Mouse (Mus musculus): Measurements from ENCODE around the gene Stx11. TPM values are rescaled to one million over a fixed set of nuclear protein-coding genes. Genes with fewer than 3 reads are reported as not detected.

Stx11 gene
- polyA plus RNA-seq (2015; fragmentation: Nextera tagmentation; extraction: Ambion mirVana) = 12.5 and 13.6 TPM in 2 replicates

- Histone ChIP-seq H3K4me2 (peak within 1 kb of the TSS; percentile 85), H3K27ac (peak within 1 kb of the TSS; percentile 82), H3K27me3 (no peaks in the 10 kb centered on the region), H3K4me3 (replicated peaks) (peak within 1 kb of the TSS; percentile 84), H3K4me1 (replicated peaks) (peaks cover 34% of the 10 kb centered on the region), H3K36me3 (0 out of 2 replicates have a peak, but pooled peaks cover 4% of the 10 kb centered on the region), H3K9ac (peak within 1 kb of the TSS; percentile 82), H3K9me3 (replicated peaks) (no peaks in the 10 kb centered on the region)
- WGBS (ENCODE audit: insufficient replicate concordance) = 4% methylated on average over 56 of the region's 56 CpGs
- peak; percentile 79 for DNase-seq
- peak; percentile 92 for ATAC-seq (ENCODE audit: low read depth)
Measured at GRCm38 (mm10) chr10:12964151-12965075, at the start of gene Stx11. Gene Stx11, minus strand, starts transcription at chr10:12964298.

- Histone ChIP-seq H3K9ac (peak overlapping the region; percentile 87), H3K9me3 (replicated peaks) (no peaks in the 10 kb centered on the region), H3K27me3 (no peaks in the 10 kb centered on the region), H3K4me1 (replicated peaks) (peaks cover 38% of the 10 kb centered on the region), H3K36me3 (peaks cover 13% of the 10 kb centered on the region), H3K27ac (peak overlapping the region; percentile 53; the same call in 1 of the 2 replicates), H3K4me3 (replicated peaks) (peak overlapping the region; percentile 94), H3K4me2 (peak overlapping the region; percentile 84)
- DNase-seq (no peak), ATAC-seq (ENCODE audit: low read depth) (peak; percentile 40)
- WGBS (ENCODE audit: insufficient replicate concordance) = under 1% methylated on average over 29 of the region's 29 CpGs
Measured at GRCm38 (mm10) chr10:13008737-13009121, 44.6 kb upstream of the Stx11 start.

GRCm38 (mm10) chr10:13007876-13008736 lies 44.0 kb upstream of the Stx11 start:
- Histone ChIP-seq H3K9ac (peak overlapping the region; percentile 87), H3K9me3 (replicated peaks) (no peaks in the 10 kb centered on the region), H3K4me1 (replicated peaks) (peaks cover 33% of the 10 kb centered on the region), H3K36me3 (peaks cover 13% of the 10 kb centered on the region), H3K27ac (peak overlapping the region; percentile 77), H3K27me3 (no peaks in the 10 kb centered on the region), H3K4me2 (peak overlapping the region; percentile 84), H3K4me3 (replicated peaks) (peak overlapping the region; percentile 94)
- peak; percentile 100 for ATAC-seq (ENCODE audit: low read depth)
- 1% methylated on average over 52 of the region's 52 CpGs for WGBS (ENCODE audit: insufficient replicate concordance)
- peak; percentile 92 for DNase-seq

- H3K4me2 ChIP-seq = no peak within 1 kb of the TSS
- WGBS (ENCODE audit: insufficient replicate concordance) = 66% methylated on average over 3 of the region's 3 CpGs
- H3K27ac ChIP-seq = no peak within 1 kb of the TSS
- H3K9me3 ChIP-seq (replicated peaks) = no peaks in the 10 kb centered on the region
- ATAC-seq (ENCODE audit: low read depth) (no peak), DNase-seq (no peak)
- no peak within 1 kb of the TSS for H3K4me3 ChIP-seq (replicated peaks)
- peaks cover 4% of the 10 kb centered on the region; the same call in 1 of the 2 replicates for H3K36me3 ChIP-seq
- H3K4me1 ChIP-seq (replicated peaks) = peaks cover 19% of the 10 kb centered on the region
- no peaks in the 10 kb centered on the region for H3K27me3 ChIP-seq
- no peak within 1 kb of the TSS for H3K9ac ChIP-seq
Measured at GRCm38 (mm10) chr10:13005043-13005442, 40.9 kb upstream of the Stx11 start, which contains the start of gene Sf3b5. Gene Sf3b5, plus strand, starts transcription at chr10:13005343.

- Histone ChIP-seq H3K27me3 (no peaks in the 10 kb centered on the region), H3K27ac (no peak overlapping the region), H3K4me1 (replicated peaks) (peaks cover 11% of the 10 kb centered on the region; the same call in 1 of the 2 replicates), H3K9me3 (replicated peaks) (no peaks in the 10 kb centered on the region), H3K36me3 (no peaks in the 10 kb centered on the region), H3K4me3 (replicated peaks) (no peak overlapping the region), H3K4me2 (peak overlapping the region; percentile 21), H3K9ac (no peak overlapping the region)
- DNase-seq = peak; percentile 64
- WGBS (ENCODE audit: insufficient replicate concordance) = 40% methylated on average over 17 of the region's 17 CpGs
- peak; percentile 70 for ATAC-seq (ENCODE audit: low read depth)
Measured at GRCm38 (mm10) chr10:12996736-12997477, 32.8 kb upstream of the Stx11 start.

- peak; percentile 65; the same call in 1 of the 2 replicates for ATAC-seq (ENCODE audit: low read depth)
- H3K36me3 ChIP-seq = no peaks in the 10 kb centered on the region
- whole genome bisulfite sequencing (ENCODE audit: insufficient replicate concordance) = 62% methylated on average over 25 of the region's 25 CpGs
Measured at GRCm38 (mm10) chr10:12993411-12994039, 29.4 kb upstream of the Stx11 start.

GRCm38 (mm10) chr10:12991953-12992352 lies 27.9 kb upstream of the Stx11 start:
- DNase-seq (no peak), ATAC-seq (ENCODE audit: low read depth) (peak; percentile 26; the same call in 1 of the 2 replicates)
- H3K36me3 ChIP-seq = no peaks in the 10 kb centered on the region
- H3K4me2 ChIP-seq = no peak overlapping the region
- H3K4me3 ChIP-seq (replicated peaks) = no peak overlapping the region
- H3K27me3 ChIP-seq = no peaks in the 10 kb centered on the region
- H3K4me1 ChIP-seq (replicated peaks) = peaks cover 25% of the 10 kb centered on the region
- no peaks in the 10 kb centered on the region for H3K9me3 ChIP-seq (replicated peaks)
- H3K9ac ChIP-seq = no peak overlapping the region
- H3K27ac ChIP-seq = no peak overlapping the region
- WGBS (ENCODE audit: insufficient replicate concordance) = 64% methylated on average over 5 of the region's 5 CpGs

More at GRCm38 (mm10) chr10:12993411-12994039, 29.4 kb upstream of the Stx11 start:
- Histone ChIP-seq H3K27me3 (no peaks in the 10 kb centered on the region), H3K4me1 (replicated peaks) (peaks cover 11% of the 10 kb centered on the region; the same call in 1 of the 2 replicates), H3K9me3 (replicated peaks) (no peaks in the 10 kb centered on the region), H3K9ac (no peak overlapping the region), H3K27ac (no peak overlapping the region), H3K4me2 (0 out of 2 replicates have a peak overlapping the region, but pooled peaks have one; percentile 19), H3K4me3 (replicated peaks) (no peak overlapping the region)
- DNase-seq = no peak

GRCm38 (mm10) chr10:12986943-12987342 lies 22.8 kb upstream of the Stx11 start:
- DNase-seq (no peak), ATAC-seq (ENCODE audit: low read depth) (peak; percentile 60)
- 0 out of 2 replicates have a peak overlapping the region, but pooled peaks have one; percentile 35 for H3K27ac ChIP-seq
- H3K9ac ChIP-seq = 0 out of 2 replicates have a peak overlapping the region, but pooled peaks have one; percentile 7
- H3K4me3 ChIP-seq (replicated peaks) = no peak overlapping the region
- WGBS (ENCODE audit: insufficient replicate concordance) = 7% methylated on average over 4 of the region's 4 CpGs
- no peaks in the 10 kb centered on the region for H3K27me3 ChIP-seq
- no peaks in the 10 kb centered on the region for H3K36me3 ChIP-seq
- no peak overlapping the region for H3K4me2 ChIP-seq
- no peaks in the 10 kb centered on the region for H3K9me3 ChIP-seq (replicated peaks)
- peaks cover 31% of the 10 kb centered on the region for H3K4me1 ChIP-seq (replicated peaks)

- H3K9ac ChIP-seq = no peak overlapping the region
- no peak overlapping the region for H3K4me3 ChIP-seq (replicated peaks)
- no peak overlapping the region for H3K4me2 ChIP-seq
- H3K27me3 ChIP-seq = no peaks in the 10 kb centered on the region
- H3K36me3 ChIP-seq = no peaks in the 10 kb centered on the region
- H3K4me1 ChIP-seq (replicated peaks) = peaks cover 31% of the 10 kb centered on the region
- H3K27ac ChIP-seq = 0 out of 2 replicates have a peak overlapping the region, but pooled peaks have one; percentile 35
- no peaks in the 10 kb centered on the region for H3K9me3 ChIP-seq (replicated peaks)
- ATAC-seq (ENCODE audit: low read depth) (no peak), DNase-seq (no peak)
- 41% methylated on average over 5 of the region's 5 CpGs for WGBS (ENCODE audit: insufficient replicate concordance)
Measured at GRCm38 (mm10) chr10:12986485-12986884, 22.4 kb upstream of the Stx11 start.

- Histone ChIP-seq H3K27ac (no peak overlapping the region), H3K9ac (no peak overlapping the region), H3K4me1 (replicated peaks) (peaks cover 31% of the 10 kb centered on the region), H3K9me3 (replicated peaks) (no peaks in the 10 kb centered on the region), H3K36me3 (no peaks in the 10 kb centered on the region), H3K4me2 (no peak overlapping the region), H3K4me3 (replicated peaks) (no peak overlapping the region), H3K27me3 (no peaks in the 10 kb centered on the region)
- 27% methylated on average over 3 of the region's 3 CpGs for WGBS (ENCODE audit: insufficient replicate concordance)
- no peak for ATAC-seq (ENCODE audit: low read depth)
- no peak for DNase-seq
Measured at GRCm38 (mm10) chr10:12985028-12985427, 20.9 kb upstream of the Stx11 start.
